Mouse (Mus musculus) gastrocnemius, postnatal 10 days (tissue): ENCODE measurements around the gene 1110008P14Rik. TPM values are rescaled to one million over a fixed set of nuclear protein-coding genes. Genes with fewer than 3 reads are reported as not detected.
"Not testable (repeated sequence)": the region's sequence is repeated elsewhere in the genome, so short reads cannot be mapped to it uniquely, and the experiment has no call there.

Source experiments
- DNase-seq: peaks from one replicate; pipeline ENCODE4 v3.0.0; 2021; ENCODE audit warnings: mixed read lengths
- total RNA-seq, 2 experiments: library from RNA; stranded (reverse); gene quantifications; 2 replicates each; pipeline ENCODE4 v1.2.3; 2021

Gene 1110008P14Rik
- total RNA-seq, 2 experiments from 2014 or later: 52.6 to 53.7 TPM

GRCm38 (mm10) chr2:32362817-32363340 is 18.9 kb downstream of the 1110008P14Rik start:
- DNase-seq: peak; percentile 95

- not testable (repeated sequence) for DNase-seq
Observed at GRCm38 (mm10) chr2:32362274-32362673, 19.5 kb downstream of the 1110008P14Rik start.

- DNase-seq: peak; percentile 67
Observed at GRCm38 (mm10) chr2:32361437-32361836, 20.3 kb downstream of the 1110008P14Rik start.

GRCm38 (mm10) chr2:32360741-32361140 is 21.0 kb downstream of the 1110008P14Rik start:
- DNase-seq: peak; percentile 68

DNA sequence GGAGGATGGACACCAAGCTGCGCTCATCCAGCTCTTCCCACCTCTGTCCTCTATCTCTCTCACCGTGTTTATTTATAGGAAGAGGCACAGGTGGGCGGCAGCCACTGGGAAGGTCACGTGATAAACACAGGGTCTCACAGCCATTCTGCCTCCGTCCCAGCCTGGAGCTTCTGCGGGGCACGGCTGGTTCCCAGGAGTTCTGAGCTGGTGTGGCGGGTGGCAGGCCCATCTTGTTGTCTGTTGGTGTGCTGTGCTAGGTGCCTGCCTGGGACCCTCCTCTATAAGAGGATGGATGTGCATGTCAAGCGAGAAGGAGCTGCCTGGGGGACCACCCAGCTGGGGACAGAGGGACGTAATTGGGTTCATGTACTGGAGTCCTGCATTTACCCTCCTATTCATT is 23.4 kb downstream of the 1110008P14Rik start:
- no peak for DNase-seq

DNA sequence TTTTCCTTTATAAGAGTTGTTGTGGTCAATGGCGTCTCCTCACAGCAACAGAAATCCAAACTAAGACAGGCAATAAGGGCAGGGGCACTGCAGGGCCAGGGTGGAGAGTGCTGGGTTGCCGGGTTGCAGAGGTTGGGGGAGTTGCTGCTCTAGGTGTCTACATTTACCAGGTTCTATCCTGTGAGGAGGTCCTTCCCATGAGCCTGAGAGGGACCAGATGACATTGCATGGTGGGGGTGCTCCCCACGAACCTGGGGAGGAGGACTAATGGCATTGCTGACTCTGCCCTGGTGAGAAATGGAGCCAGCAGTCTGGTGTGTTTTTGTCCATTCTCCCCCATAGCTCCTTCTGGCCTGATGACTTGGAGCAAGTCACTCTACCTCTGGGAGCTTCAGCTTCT is 24.0 kb downstream of the 1110008P14Rik start:
- DNase-seq: no peak

DNA sequence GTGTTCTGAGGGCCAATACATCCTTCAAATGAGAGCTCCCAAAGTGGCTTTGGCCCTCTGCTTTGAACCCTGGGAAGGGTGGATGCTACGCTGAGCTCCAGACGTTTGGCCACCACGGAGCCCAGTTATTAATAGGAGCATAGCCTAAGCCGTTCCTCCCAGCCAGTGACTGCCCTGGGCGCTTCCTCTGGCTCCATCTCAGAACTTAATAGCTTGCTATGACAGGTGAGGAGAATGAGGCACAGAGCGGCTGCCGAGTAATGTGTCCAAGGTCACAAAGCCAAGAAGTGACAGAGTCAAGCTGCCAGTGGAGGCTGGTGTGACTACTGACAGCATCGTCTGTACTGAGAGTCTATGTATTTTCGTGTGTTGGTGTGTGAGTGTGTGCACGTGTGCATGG is 25.5 kb downstream of the 1110008P14Rik start:
- no peak for DNase-seq

DNA sequence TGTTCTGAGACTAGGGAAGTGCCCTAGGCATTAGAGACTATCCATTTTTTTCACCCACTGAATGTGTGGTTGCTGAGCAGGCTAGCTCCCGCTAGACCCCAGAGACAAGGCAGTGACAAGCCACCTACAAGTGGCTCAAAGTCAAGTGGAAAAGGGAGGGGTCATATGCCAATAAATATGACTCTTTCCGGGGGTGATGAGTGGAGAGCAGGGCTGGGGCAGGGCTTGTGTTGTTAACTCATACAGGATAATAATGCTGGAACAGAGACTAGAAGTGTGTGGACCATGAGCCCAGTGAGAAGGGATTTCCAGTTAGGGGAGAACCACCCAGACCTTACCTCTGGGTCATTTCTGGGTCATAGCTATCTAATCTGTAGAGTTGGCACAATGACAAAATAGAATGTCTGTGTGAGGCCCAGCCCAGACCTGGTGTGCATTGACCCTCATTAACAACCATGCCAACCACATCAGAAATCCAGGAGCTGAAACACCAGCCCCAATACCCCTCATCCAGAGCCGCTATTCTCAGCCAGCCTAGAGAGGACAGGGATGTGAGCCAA is 27.3 kb downstream of the 1110008P14Rik start:
- no peak for DNase-seq

- no peak for DNase-seq
Observed at GRCm38 (mm10) chr2:32353836-32354235, 27.9 kb downstream of the 1110008P14Rik start.

- peak; percentile 97 for DNase-seq
Observed at GRCm38 (mm10) chr2:32353007-32353542, 28.7 kb downstream of the 1110008P14Rik start, which contains the start of gene Dnm1. Dnm1 (minus strand) TSS chr2:32353338.

GRCm38 (mm10) chr2:32352151-32353006 is 29.4 kb downstream of the 1110008P14Rik start, which contains the start of gene Ciz1:
Ciz1 (plus strand) TSS chr2:32352327.
- peak; percentile 38 for DNase-seq

DNA sequence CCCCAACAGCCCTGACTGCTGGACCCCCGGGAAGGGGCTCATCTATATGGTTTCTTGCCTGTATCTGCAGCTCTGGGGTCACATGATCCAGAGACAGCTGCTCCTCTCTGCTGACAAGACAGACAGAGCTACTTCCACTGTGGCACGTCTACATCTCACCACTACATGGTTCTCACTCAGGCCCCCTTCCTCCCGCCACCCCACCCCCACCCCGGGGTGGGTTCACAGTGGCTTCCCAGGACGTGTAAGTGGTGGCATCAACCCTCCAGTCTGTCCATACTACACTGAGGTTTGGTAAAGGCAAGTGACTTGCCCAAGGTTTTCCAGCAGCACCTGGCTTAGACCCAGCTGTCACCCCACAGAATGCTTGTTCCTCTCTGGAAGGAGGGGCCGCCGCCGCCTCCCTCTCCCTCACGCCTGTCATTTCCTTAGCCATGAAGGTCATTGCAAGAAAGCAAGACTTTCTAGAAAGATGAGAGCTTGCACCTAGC is 30.2 kb downstream of the 1110008P14Rik start:
- no peak for DNase-seq

DNA sequence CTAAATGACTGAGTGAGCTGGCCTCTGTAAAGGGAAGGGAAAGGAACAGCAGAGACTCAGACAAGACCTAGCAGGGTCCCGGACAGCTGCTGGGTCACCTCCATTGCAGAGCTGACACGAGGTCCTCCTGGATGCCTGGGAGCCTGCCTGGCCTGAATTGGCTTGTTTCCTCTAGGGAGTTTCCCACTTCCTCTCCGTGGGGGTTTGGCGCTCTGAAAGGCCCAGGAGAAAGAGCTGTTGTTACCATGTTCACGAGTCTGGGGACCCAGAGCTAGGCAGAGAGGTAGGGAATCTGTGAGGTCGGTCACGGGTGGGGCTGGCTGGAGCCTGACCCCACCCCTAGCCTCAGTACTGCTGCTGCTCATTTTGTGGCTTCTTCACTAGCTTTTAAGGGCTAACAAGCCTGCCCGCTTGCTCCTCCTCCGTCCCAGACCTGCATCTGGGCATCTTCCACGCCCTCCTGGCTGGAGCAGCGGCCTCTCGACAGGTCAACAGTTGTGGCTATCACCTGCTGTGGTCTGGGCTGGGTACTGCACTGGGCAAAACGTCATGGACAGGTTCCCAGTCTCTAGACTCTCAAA is 31.2 kb downstream of the 1110008P14Rik start:
- DNase-seq: no peak

GRCm38 (mm10) chr2:32349625-32350255 is 32.0 kb downstream of the 1110008P14Rik start:
- DNase-seq: no peak

GRCm38 (mm10) chr2:32348311-32348710 is 33.4 kb downstream of the 1110008P14Rik start:
- no peak for DNase-seq

GRCm38 (mm10) chr2:32347019-32347418 is 34.7 kb downstream of the 1110008P14Rik start:
- no peak for DNase-seq

GRCm38 (mm10) chr2:32344598-32345321 is 37.0 kb downstream of the 1110008P14Rik start:
- no peak for DNase-seq

DNA sequence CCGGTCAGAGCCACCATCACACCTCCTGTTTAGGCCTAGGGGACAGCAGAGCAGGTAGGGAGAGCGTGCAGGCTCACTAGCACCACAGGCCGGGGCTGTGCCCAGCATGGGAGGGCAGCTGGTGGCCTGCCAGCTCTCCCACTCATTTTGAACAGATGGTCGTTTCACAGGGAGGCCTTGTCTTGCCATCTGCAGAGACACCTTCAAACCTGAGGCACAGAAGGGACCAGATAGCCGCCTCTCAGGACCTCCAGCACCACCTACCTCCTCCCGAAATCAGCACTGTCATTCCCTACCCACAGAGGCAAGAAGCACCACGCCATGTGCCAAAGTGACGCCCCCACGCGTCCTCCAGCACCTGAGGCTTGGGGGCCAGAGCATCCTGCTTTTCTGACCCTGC is 37.7 kb downstream of the 1110008P14Rik start:
- DNase-seq: no peak

DNA sequence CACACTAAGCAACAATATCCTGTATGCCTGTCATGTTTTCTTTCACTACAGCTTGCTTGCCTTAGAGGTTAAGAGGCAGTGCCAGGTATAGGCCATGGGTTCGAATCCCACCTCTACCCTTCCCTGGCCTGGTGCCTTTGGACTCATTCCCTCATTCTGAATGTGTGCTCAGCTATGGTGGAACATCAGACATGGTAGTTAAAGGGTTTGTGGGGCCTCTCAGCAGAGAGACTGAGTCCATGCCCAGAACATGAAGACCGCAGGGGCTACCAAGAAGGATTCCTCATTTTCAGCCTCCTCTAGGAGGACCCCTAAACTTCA is 38.4 kb downstream of the 1110008P14Rik start:
- DNase-seq: no peak

GRCm38 (mm10) chr2:32342539-32343350 is 39.0 kb downstream of the 1110008P14Rik start:
- no peak for DNase-seq
